Mouse (Mus musculus) heart, embryonic 14.5 days (tissue): ENCODE data around the gene Klf3. TPM values are rescaled to one million over a fixed set of nuclear protein-coding genes. Genes with fewer than 3 reads are reported as not detected.
A peak's percentile ranks its signal among the peaks of the same experiment; 100 is the strongest.

Experiments
- ATAC-seq: fragments of 200-750 bp; cut with Nextera tagmentation; 2 replicates; pipeline ENCODE4 v1.8.0; 2017; ENCODE audit warnings: low read depth, moderate TSS enrichment; ENCODE audit not compliant: insufficient number of reproducible peaks, insufficient read depth, low FRiP score
- H3K27ac ChIP-seq, 2 experiments: fragments of 200-500 bp in 1 of 2; fragments of 300-500 bp in 1 of 2; sonication (generic) in 1 of 2; replicated peaks in 1 of 2; 2 replicates each; pipeline ENCODE4 v1.5.1; 2012 to 2014; ENCODE audit warnings: low read depth in 2 of 2, low read length in 2 of 2, control low read depth in 1 of 2, mild to moderate bottlenecking in 1 of 2, mixed read lengths in 1 of 2; ENCODE audit not compliant: control insufficient read depth in 1 of 2, insufficient read depth in 1 of 2
- H3K27me3 ChIP-seq: fragments of 300-500 bp; sonication (generic); 2 replicates; pipeline ENCODE4 v1.6.1; 2014; ENCODE audit warnings: mild to moderate bottlenecking, low read length, control low read depth; ENCODE audit not compliant: control insufficient read depth, insufficient read depth
- H3K36me3 ChIP-seq: fragments of 300-500 bp; sonication (generic); 2 replicates; pipeline ENCODE4 v1.6.1; 2014; ENCODE audit warnings: mild to moderate bottlenecking, control low read depth, low read length, mixed read lengths; ENCODE audit not compliant: control insufficient read depth, insufficient read depth
- H3K4me1 ChIP-seq, 2 experiments: fragments of 200-500 bp in 1 of 2; fragments of 300-500 bp in 1 of 2; sonication (generic) in 1 of 2; 2 replicates each; pipeline ENCODE4 v1.6.1; 2012 to 2014; ENCODE audit warnings: low read length in 2 of 2, control low read depth in 1 of 2, mixed read lengths in 1 of 2; ENCODE audit not compliant: control insufficient read depth in 2 of 2, insufficient read depth in 2 of 2
- H3K4me2 ChIP-seq: fragments of 300-500 bp; sonication (generic); 2 replicates; pipeline ENCODE4 v1.6.1; 2014; ENCODE audit warnings: mild to moderate bottlenecking, low read length
- H3K4me3 ChIP-seq, 2 experiments: fragments of 200-500 bp in 1 of 2; fragments of 300-500 bp in 1 of 2; sonication (generic) in 1 of 2; 2 replicates each; pipeline ENCODE4 v1.5.1; 2012 to 2014; ENCODE audit warnings: low read length in 2 of 2, mild to moderate bottlenecking in 2 of 2, control low read depth in 1 of 2, low read depth in 1 of 2, moderate library complexity in 1 of 2; ENCODE audit not compliant: control insufficient read depth in 1 of 2, insufficient read depth in 1 of 2
- H3K9ac ChIP-seq: fragments of 300-500 bp; sonication (generic); 2 replicates; pipeline ENCODE4 v1.6.1; 2014; ENCODE audit warnings: mild to moderate bottlenecking, low read length
- H3K9me3 ChIP-seq: fragments of 300-500 bp; sonication (generic); 2 replicates; pipeline ENCODE4 v1.6.1; 2016; ENCODE audit warnings: low read length, control low read depth; ENCODE audit not compliant: control insufficient read depth
- WGBS: fragments of 180-500 bp; shearing (Covaris S2); extraction: QIAGEN DNeasy Blood & Tissue Kit; methylation state at CpG from one replicate; pipeline ENCODE4 v1.1.7; 2014; 5-methylcytosine and 5-hydroxymethylcytosine counted together
- polyA plus RNA-seq: library from polyadenylated mRNA; unstranded; fragments of >200 nt; fragmentation: Nextera tagmentation; extraction: Ambion mirVana; gene quantifications from 2 replicates; pipeline ENCODE4 v1.2.1, GENCODE M21; 2014

Gene Klf3
- polyA plus RNA-seq, 1 experiment from 2014 or later = 52.1 TPM

DNA sequence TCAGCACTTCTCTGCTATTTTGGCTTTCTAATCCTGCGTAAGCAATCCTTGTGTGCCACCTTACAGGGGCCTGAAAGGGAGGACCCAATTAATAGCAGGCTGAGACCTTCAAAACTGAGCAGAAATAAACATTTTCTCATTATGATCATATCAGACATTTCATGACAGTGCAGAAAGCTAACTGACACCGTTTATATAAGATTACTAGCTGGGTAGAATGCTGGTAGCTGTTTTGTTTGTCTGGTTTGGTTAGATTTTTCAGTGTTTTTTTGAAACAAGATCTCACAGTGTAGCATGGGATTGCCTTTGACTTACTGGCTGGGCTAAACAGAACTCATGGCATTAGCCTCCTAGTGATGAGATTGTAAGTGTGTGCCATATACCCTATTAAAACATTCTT lies 23.9 kb upstream of the Klf3 start:
- no peak overlapping the region for H3K9ac ChIP-seq
- no peaks in the 10 kb centered on the region for H3K36me3 ChIP-seq
- no peak overlapping the region for H3K4me2 ChIP-seq
- no peaks in the 10 kb centered on the region for H3K27me3 ChIP-seq
- no peak for ATAC-seq
- 71% methylated on average over 2 of the region's 2 CpGs for WGBS
- H3K4me3 ChIP-seq = no peak overlapping the region
- no peak overlapping the region for H3K27ac ChIP-seq
- H3K9me3 ChIP-seq = no peaks in the 10 kb centered on the region
- H3K4me1 ChIP-seq = no peaks in the 10 kb centered on the region

GRCm38 (mm10) chr5:64780778-64781177 lies 22.4 kb upstream of the Klf3 start:
- no peaks in the 10 kb centered on the region for H3K36me3 ChIP-seq
- no peak for ATAC-seq
- no peak overlapping the region for H3K4me3 ChIP-seq
- 61% methylated on average over 7 of the region's 7 CpGs for WGBS
- no peaks in the 10 kb centered on the region for H3K9me3 ChIP-seq
- no peak overlapping the region for H3K9ac ChIP-seq
- H3K4me2 ChIP-seq = no peak overlapping the region
- H3K4me1 ChIP-seq = no peaks in the 10 kb centered on the region
- no peaks in the 10 kb centered on the region for H3K27me3 ChIP-seq
- no peak overlapping the region for H3K27ac ChIP-seq

DNA sequence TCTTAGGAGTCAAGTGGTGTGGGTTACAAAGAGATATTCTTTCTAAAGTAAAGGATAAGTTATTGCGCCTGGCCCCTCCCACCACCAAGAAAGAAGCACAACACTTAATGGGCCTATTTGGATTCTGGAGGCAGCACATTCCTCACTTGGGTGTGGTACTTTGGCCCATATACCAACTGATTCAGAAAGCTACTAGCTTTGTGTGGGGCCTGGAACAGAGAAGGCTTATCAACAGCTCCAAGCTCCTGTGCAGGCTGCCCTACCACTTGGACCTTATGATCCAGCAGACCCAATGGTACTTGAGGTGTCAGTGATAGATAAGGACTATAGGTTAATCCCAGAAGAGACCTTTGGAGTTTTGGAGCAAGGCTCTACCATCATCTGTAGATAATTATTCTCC lies 15.0 kb upstream of the Klf3 start:
- Histone ChIP-seq H3K4me1 (no peaks in the 10 kb centered on the region), H3K27ac (no peak overlapping the region), H3K4me2 (no peak overlapping the region), H3K27me3 (no peaks in the 10 kb centered on the region), H3K9ac (no peak overlapping the region), H3K36me3 (no peaks in the 10 kb centered on the region), H3K4me3 (no peak overlapping the region), H3K9me3 (no peaks in the 10 kb centered on the region)
- 96% methylated on average over 1 of the region's 1 CpGs for WGBS
- no peak for ATAC-seq

DNA sequence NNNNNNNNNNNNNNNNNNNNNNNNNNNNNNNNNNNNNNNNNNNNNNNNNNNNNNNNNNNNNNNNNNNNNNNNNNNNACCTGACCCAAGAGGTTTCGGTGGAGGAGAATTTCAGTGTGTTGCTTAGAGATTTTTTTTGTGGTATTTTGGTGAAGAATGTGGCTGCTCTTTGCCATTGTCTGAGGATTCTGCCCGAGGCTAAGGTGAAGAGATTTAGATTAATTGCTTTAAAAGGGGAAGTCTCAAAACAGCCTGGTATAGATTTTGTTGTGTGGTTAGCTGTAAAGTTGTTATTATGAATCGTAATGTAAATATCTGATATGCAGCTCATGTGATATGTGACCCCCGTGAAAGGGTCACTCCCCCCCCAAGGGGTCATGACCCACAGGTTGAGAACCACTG lies 5.0 kb upstream of the Klf3 start:
- H3K4me1 ChIP-seq = peaks cover 0 to 2% of the 10 kb centered on the region in 2 experiments; a peak in 1 of 4 replicates
- H3K4me3 ChIP-seq = no peak overlapping the region
- H3K27me3 ChIP-seq = no peaks in the 10 kb centered on the region
- H3K4me2 ChIP-seq = no peak overlapping the region
- no peak for ATAC-seq
- no peak overlapping the region for H3K9ac ChIP-seq
- peaks cover 12% of the 10 kb centered on the region for H3K9me3 ChIP-seq
- 88% methylated on average over 4 of the region's 4 CpGs for WGBS
- H3K36me3 ChIP-seq = no peaks in the 10 kb centered on the region
- H3K27ac ChIP-seq = no peak overlapping the region

GRCm38 (mm10) chr5:64801545-64801944 lies 1.6 kb upstream of the Klf3 start:
- Histone ChIP-seq H3K4me1 (peaks cover 9 to 11% of the 10 kb centered on the region in 2 experiments; a peak in 3 of 4 replicates), H3K27me3 (no peaks in the 10 kb centered on the region), H3K27ac (no peak overlapping the region), H3K4me3 (no peak overlapping the region), H3K9me3 (peaks cover 4% of the 10 kb centered on the region; the same call in 1 of the 2 replicates), H3K9ac (no peak overlapping the region), H3K36me3 (no peaks in the 10 kb centered on the region), H3K4me2 (no peak overlapping the region)
- ATAC-seq = no peak
- WGBS = 77% methylated on average over 2 of the region's 2 CpGs

- Histone ChIP-seq H3K4me1 (peaks cover 10 to 17% of the 10 kb centered on the region in 2 experiments; a peak in 3 of 4 replicates), H3K9me3 (peaks cover 4% of the 10 kb centered on the region; the same call in 1 of the 2 replicates), H3K4me3 (peak overlapping the region; percentile 57 to 86), H3K36me3 (no peaks in the 10 kb centered on the region), H3K4me2 (peak overlapping the region; percentile 85), H3K27me3 (no peaks in the 10 kb centered on the region), H3K9ac (peak overlapping the region; percentile 96), H3K27ac (peak overlapping the region; percentile 84 to 97)
- no peak for ATAC-seq
- WGBS = 12% methylated on average over 8 of the region's 8 CpGs
Observed at GRCm38 (mm10) chr5:64802143-64802542, 1.0 kb upstream of the Klf3 start.

DNA sequence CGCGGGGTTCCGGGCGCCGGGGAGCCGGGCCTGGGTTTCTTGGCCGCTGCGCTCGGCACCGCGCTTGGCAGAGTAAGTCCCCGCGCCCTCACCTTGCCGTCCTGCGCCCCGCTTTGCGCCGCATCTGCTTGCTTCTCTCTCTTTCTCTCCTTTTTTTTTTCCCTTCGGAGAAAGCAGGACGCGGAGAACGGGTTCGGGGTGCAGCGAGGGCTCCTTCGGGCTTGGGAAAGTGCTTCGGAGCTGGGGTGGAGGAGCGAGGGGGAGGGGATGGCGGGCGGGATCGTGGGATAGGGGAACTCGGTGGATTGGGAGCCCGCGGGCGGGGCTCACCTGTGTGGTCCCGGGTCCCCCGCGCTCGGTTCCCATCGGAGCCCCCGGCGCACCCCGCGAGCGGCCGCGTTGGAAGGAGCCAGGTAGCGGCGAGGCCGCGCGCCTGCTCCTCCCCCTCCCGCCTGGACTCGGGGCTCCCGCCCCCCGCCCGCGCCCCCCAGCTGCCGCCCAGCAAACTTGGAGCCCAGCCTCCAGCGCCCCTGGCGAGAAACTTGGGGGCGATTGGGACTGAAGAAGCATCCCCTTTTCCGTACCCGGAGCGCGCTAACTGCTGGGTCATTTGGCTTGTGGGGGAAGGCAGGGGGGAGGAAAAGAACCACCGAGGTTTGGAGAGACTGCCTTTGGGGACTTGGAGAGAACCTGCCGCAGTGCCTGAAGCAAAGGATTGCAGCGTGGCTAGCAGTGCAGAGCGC lies 703 bp downstream of the Klf3 start:
- ATAC-seq = no peak
- Histone ChIP-seq H3K4me3 (peak overlapping the region; percentile 86 to 98), H3K27me3 (no peaks in the 10 kb centered on the region), H3K4me1 (peaks cover 14 to 34% of the 10 kb centered on the region in 2 experiments), H3K9me3 (peaks cover 4% of the 10 kb centered on the region; the same call in 1 of the 2 replicates), H3K27ac (peak overlapping the region; percentile 97 to 99), H3K36me3 (0 out of 2 replicates have a peak, but pooled peaks cover 3% of the 10 kb centered on the region), H3K9ac (peak overlapping the region; percentile 96), H3K4me2 (peak overlapping the region; percentile 85)
- WGBS = 1% methylated on average over 66 of the region's 69 CpGs
